8 mouse cellular contexts compared by ENCODE assay signal in genomic region chr11:120548786-120549167, GRCm38 (mm10). TPM values are rescaled to one million over a fixed set of nuclear protein-coding genes. Genes with fewer than 3 reads are reported as not detected.
DNase-seq lines count a peak whose midpoint lies in the region; ATAC-seq and TF ChIP-seq lines count a peak whose summit lies in the region.

No protein-coding gene starts in this region.

- TF ChIP-seq POLR2A in ES-Bruce4 (IDR thresholded peaks at IDR 0.05; ENCODE audit: insufficient read depth, low read length), result no peak

- peak overlapping the region; percentile 91 for H3K4me3 ChIP-seq in heart, embryonic 10.5 days
- H3K4me3 ChIP-seq in ES-Bruce4 (ENCODE audit: low read depth, low read length), result peak overlapping the region; percentile 96
- H3K4me3 ChIP-seq in forebrain, embryonic 15.5 days, result peak overlapping the region; percentile 84
- peak overlapping the region; percentile 78 for H3K4me3 ChIP-seq in liver, embryonic 16.5 days (ENCODE audit: low read depth, low read length)

- peaks cover 23% of the 10 kb centered on the region for H3K36me3 ChIP-seq in heart, embryonic 10.5 days
- H3K36me3 ChIP-seq in ES-Bruce4 (ENCODE audit: control insufficient read depth, insufficient read depth, low read length, poor library complexity, severe bottlenecking), result 0 out of 2 replicates have a peak, but pooled peaks cover 2% of the 10 kb centered on the region
- peaks cover 14% of the 10 kb centered on the region for H3K36me3 ChIP-seq in forebrain, embryonic 15.5 days
- H3K36me3 ChIP-seq in liver, embryonic 16.5 days (ENCODE audit: control insufficient read depth, insufficient read depth), result no peaks in the 10 kb centered on the region

- DNase-seq in heart, embryonic 10.5 days (ENCODE audit: low spot score), result no peak
- no peak for DNase-seq in heart, postnatal 14 days
- no peak for DNase-seq in layer of hippocampus, adult 18-20 months (ENCODE audit: low spot score in 2 of 2)
- DNase-seq in adrenal gland, adult 8-10 months, result no peak
- DNase-seq in urinary bladder, postnatal 4 days (ENCODE audit: low spot score in 2 of 2), result no peak

- no peak for TF ChIP-seq EP300 in ES-Bruce4 (IDR thresholded peaks at IDR 0.05; ENCODE audit: insufficient read depth, low read depth, low read length)

- H3K4me1 ChIP-seq in heart, embryonic 10.5 days, result peaks cover 39% of the 10 kb centered on the region
- H3K4me1 ChIP-seq in ES-Bruce4 (ENCODE audit: control insufficient read depth, insufficient read depth, low read length), result no peaks in the 10 kb centered on the region
- H3K4me1 ChIP-seq in forebrain, embryonic 15.5 days, result peaks cover 26% of the 10 kb centered on the region
- H3K4me1 ChIP-seq in liver, embryonic 16.5 days (ENCODE audit: control insufficient read depth, low read depth, low read length), result peaks cover 27% of the 10 kb centered on the region

- H3K27ac ChIP-seq in heart, embryonic 10.5 days, result peak overlapping the region; percentile 98
- peak overlapping the region; percentile 33; the same call in 1 of the 2 replicates for H3K27ac ChIP-seq in ES-Bruce4 (ENCODE audit: insufficient read depth, low read length)
- H3K27ac ChIP-seq in forebrain, embryonic 15.5 days (replicated peaks), result peak overlapping the region; percentile 71
- peak overlapping the region; percentile 94 for H3K27ac ChIP-seq in liver, embryonic 16.5 days (ENCODE audit: low read length)

- H3K9ac ChIP-seq in ES-Bruce4 (ENCODE audit: low read depth, poor library complexity, severe bottlenecking), result peak overlapping the region; percentile 81
- H3K9ac ChIP-seq in forebrain, embryonic 15.5 days (replicated peaks), result peak overlapping the region; percentile 86
- peak overlapping the region; percentile 93 for H3K9ac ChIP-seq in liver, embryonic 16.5 days (ENCODE audit: low read depth, low read length)

- H3K27me3 ChIP-seq in heart, embryonic 10.5 days (ENCODE audit: insufficient read depth, poor library complexity, severe bottlenecking), result no peaks in the 10 kb centered on the region
- no peaks in the 10 kb centered on the region for H3K27me3 ChIP-seq in ES-Bruce4 (ENCODE audit: control insufficient read depth, insufficient read depth, low read length, poor library complexity, severe bottlenecking)
- no peaks in the 10 kb centered on the region for H3K27me3 ChIP-seq in forebrain, embryonic 15.5 days
- H3K27me3 ChIP-seq in liver, embryonic 16.5 days (ENCODE audit: control insufficient read depth, insufficient read depth, low read depth, low read length), result no peaks in the 10 kb centered on the region

- intact Hi-C loops in heart, postnatal 14 days (cut with DNase I), result loop anchor here (2.0 kb wide), 1 partner anchor 28 kb away; no protein-coding TSS in a partner anchor

- no peak for ATAC-seq in forebrain, embryonic 15.5 days (replicated peaks)
- no peak for ATAC-seq in liver, embryonic 16.5 days (ENCODE audit: low read depth)

- H3K9me3 ChIP-seq in heart, embryonic 10.5 days, result no peaks in the 10 kb centered on the region
- H3K9me3 ChIP-seq in ES-Bruce4 (replicated peaks; ENCODE audit: control insufficient read depth, insufficient read depth, low read length, poor library complexity, severe bottlenecking), result no peaks in the 10 kb centered on the region
- H3K9me3 ChIP-seq in forebrain, embryonic 15.5 days, result no peaks in the 10 kb centered on the region
- no peaks in the 10 kb centered on the region for H3K9me3 ChIP-seq in liver, embryonic 16.5 days (replicated peaks; ENCODE audit: control insufficient read depth, low read length)

- peak overlapping the region; percentile 83 for H3K4me2 ChIP-seq in forebrain, embryonic 15.5 days (replicated peaks)
- H3K4me2 ChIP-seq in liver, embryonic 16.5 days (ENCODE audit: low read depth, low read length), result peak overlapping the region; percentile 93

- no peak for TF ChIP-seq CTCF in ES-Bruce4 (IDR thresholded peaks at IDR 0.05; ENCODE audit: low read depth, low read length)

- WGBS in heart, embryonic 10.5 days, result 25% methylated on average over 7 of the region's 7 CpGs
- WGBS in forebrain, embryonic 15.5 days, result 23% methylated on average over 7 of the region's 7 CpGs
- WGBS in liver, embryonic 16.5 days (ENCODE audit: insufficient replicate concordance), result 10% methylated on average over 7 of the region's 7 CpGs

RNA-seq across cellular contexts. Expression of gene Mcrip1, which starts 0.8 kb away (rescaled TPM):
- polyA plus RNA-seq in heart, embryonic 10.5 days (2016; fragmentation: Nextera tagmentation; extraction: Ambion mirVana), result 153 and 186 TPM in 2 replicates
- 10 to 100 TPM; 53.5 to 58.1 TPM for total RNA-seq in heart, postnatal 14 days (2021)
- polyA plus RNA-seq in ES-Bruce4 (2011; ENCODE audit: insufficient read depth, insufficient read length, low read depth, missing spikeins), result 46.4 and 53.4 TPM in 2 replicates
- 242 and 245 TPM in 2 replicates for polyA plus RNA-seq in forebrain, embryonic 15.5 days (2015; fragmentation: Nextera tagmentation; extraction: Ambion mirVana)
- polyA plus RNA-seq in liver, embryonic 16.5 days (2015; fragmentation: Nextera tagmentation; extraction: Ambion mirVana), result 38.5 and 39.1 TPM in 2 replicates
- 10 to 100 TPM; 68.8 to 74.5 TPM for total RNA-seq in layer of hippocampus, adult 18-20 months (2021)
- total RNA-seq in adrenal gland, adult 8-10 months (2022), result 10 to 100 TPM; 62.9 to 67.8 (median 65.3) TPM

RNA-seq across cellular contexts. Expression of gene Ppp1r27, which starts 2.2 kb away (rescaled TPM):
- polyA plus RNA-seq in heart, embryonic 10.5 days (2016; fragmentation: Nextera tagmentation; extraction: Ambion mirVana), result not detected in 2 replicates
- under 1 TPM in 1 of 2 experiments, not detected in 1; 0.39 TPM for total RNA-seq in heart, postnatal 14 days (2021)
- not detected in 2 replicates for polyA plus RNA-seq in ES-Bruce4 (2011; ENCODE audit: insufficient read depth, insufficient read length, low read depth, missing spikeins)
- 0.23 TPM in 1 of 2 replicates, not detected in the other for polyA plus RNA-seq in forebrain, embryonic 15.5 days (2015; fragmentation: Nextera tagmentation; extraction: Ambion mirVana)
- 0.20 and 1.2 TPM in 2 replicates for polyA plus RNA-seq in liver, embryonic 16.5 days (2015; fragmentation: Nextera tagmentation; extraction: Ambion mirVana)
- not detected for total RNA-seq in layer of hippocampus, adult 18-20 months (2021)
- total RNA-seq in adrenal gland, adult 8-10 months (2022), result 1 to 10 TPM in 3 of 4 experiments, under 1 TPM in 1; 0.78 to 2.8 (median 1.2) TPM

RNA-seq across cellular contexts. Expression of gene Gcgr, which starts 18.3 kb away (rescaled TPM):
- 0.26 and 2.2 TPM in 2 replicates for polyA plus RNA-seq in heart, embryonic 10.5 days (2016; fragmentation: Nextera tagmentation; extraction: Ambion mirVana)
- 1 to 10 TPM; 1.7 to 2.4 TPM for total RNA-seq in heart, postnatal 14 days (2021)
- polyA plus RNA-seq in ES-Bruce4 (2011; ENCODE audit: insufficient read depth, insufficient read length, low read depth, missing spikeins), result 0.65 TPM in 1 of 2 replicates, not detected in the other
- 0.09 TPM in 2 replicates for polyA plus RNA-seq in forebrain, embryonic 15.5 days (2015; fragmentation: Nextera tagmentation; extraction: Ambion mirVana)
- polyA plus RNA-seq in liver, embryonic 16.5 days (2015; fragmentation: Nextera tagmentation; extraction: Ambion mirVana), result 18.7 and 20.7 TPM in 2 replicates
- total RNA-seq in layer of hippocampus, adult 18-20 months (2021), result not detected
- total RNA-seq in adrenal gland, adult 8-10 months (2022), result 1 to 10 TPM in 3 of 4 experiments, under 1 TPM in 1; 0.87 to 4.0 (median 2.3) TPM

RNA-seq across cellular contexts. Expression of gene P4hb, which starts 24.3 kb away (rescaled TPM):
- polyA plus RNA-seq in heart, embryonic 10.5 days (2016; fragmentation: Nextera tagmentation; extraction: Ambion mirVana), result 550 and 670 TPM in 2 replicates
- total RNA-seq in heart, postnatal 14 days (2021), result 100 to 1,000 TPM; 238 to 247 TPM
- polyA plus RNA-seq in ES-Bruce4 (2011; ENCODE audit: insufficient read depth, insufficient read length, low read depth, missing spikeins), result 326 and 338 TPM in 2 replicates
- 234 and 239 TPM in 2 replicates for polyA plus RNA-seq in forebrain, embryonic 15.5 days (2015; fragmentation: Nextera tagmentation; extraction: Ambion mirVana)
- polyA plus RNA-seq in liver, embryonic 16.5 days (2015; fragmentation: Nextera tagmentation; extraction: Ambion mirVana), result 793 and 897 TPM in 2 replicates
- total RNA-seq in layer of hippocampus, adult 18-20 months (2021), result 100 to 1,000 TPM; 122 to 132 TPM
- total RNA-seq in adrenal gland, adult 8-10 months (2022), result 100 to 1,000 TPM; 439 to 580 (median 550) TPM

RNA-seq across cellular contexts. Expression of gene Arhgdia, which starts 32.6 kb away (rescaled TPM):
- 587 and 673 TPM in 2 replicates for polyA plus RNA-seq in heart, embryonic 10.5 days (2016; fragmentation: Nextera tagmentation; extraction: Ambion mirVana)
- 100 to 1,000 TPM; 164 to 180 TPM for total RNA-seq in heart, postnatal 14 days (2021)
- polyA plus RNA-seq in ES-Bruce4 (2011; ENCODE audit: insufficient read depth, insufficient read length, low read depth, missing spikeins), result 269 and 298 TPM in 2 replicates
- polyA plus RNA-seq in forebrain, embryonic 15.5 days (2015; fragmentation: Nextera tagmentation; extraction: Ambion mirVana), result 464 TPM in 2 replicates
- polyA plus RNA-seq in liver, embryonic 16.5 days (2015; fragmentation: Nextera tagmentation; extraction: Ambion mirVana), result 201 and 205 TPM in 2 replicates
- total RNA-seq in layer of hippocampus, adult 18-20 months (2021), result 100 to 1,000 TPM; 293 to 295 TPM
- total RNA-seq in adrenal gland, adult 8-10 months (2022), result 100 to 1,000 TPM; 356 to 389 (median 365) TPM

Comparison
In these comparisons a context has a peak if more than half of its experiments do, and no peak if none do; other contexts are left out.
1. H3K27ac ChIP-seq: peak in every context shown above with its lines; median percentile 98 in heart, embryonic 10.5 days; 94 in liver, embryonic 16.5 days; 71 in forebrain, embryonic 15.5 days; 33 in ES-Bruce4.